Mouse (Mus musculus): ENCODE data around the gene Nek6.

Gene Nek6

DNA sequence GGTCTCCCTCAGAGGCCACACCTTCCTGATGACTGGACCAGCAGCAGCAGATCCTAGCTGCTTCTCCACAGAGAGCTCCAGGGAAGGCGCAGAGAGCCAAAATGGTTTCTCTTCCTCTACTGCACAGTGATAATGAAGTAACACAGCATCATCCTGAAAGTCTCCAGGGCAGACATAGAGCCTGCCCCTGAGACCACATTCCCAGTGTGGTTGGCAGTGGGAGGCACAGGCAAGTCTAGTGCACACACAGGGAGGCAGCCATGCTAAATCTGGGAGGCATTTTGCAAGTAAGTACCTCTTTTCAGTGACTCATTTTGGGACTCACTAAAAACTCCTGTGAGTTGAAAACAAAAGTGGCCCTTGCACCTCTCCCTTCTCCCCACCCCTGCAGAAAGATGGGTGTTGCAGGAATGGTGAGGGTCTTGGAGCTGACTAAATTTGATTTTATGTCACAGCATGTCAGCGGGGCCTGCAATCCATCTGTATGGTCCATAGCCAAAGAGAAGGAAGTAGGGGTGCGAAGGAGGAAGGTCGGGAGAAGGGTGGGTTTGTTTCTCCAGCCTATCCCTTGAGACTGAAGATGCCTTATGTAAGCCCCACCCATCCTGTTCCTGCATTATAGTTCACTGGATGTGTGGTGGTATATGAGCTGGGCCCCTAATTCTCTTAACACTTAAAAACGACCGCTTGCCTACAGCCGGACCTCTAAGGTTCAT lies 2.3 kb upstream of the Nek6 start:
- no peak for DNase-seq (ENCODE audit: low spot score)

DNA sequence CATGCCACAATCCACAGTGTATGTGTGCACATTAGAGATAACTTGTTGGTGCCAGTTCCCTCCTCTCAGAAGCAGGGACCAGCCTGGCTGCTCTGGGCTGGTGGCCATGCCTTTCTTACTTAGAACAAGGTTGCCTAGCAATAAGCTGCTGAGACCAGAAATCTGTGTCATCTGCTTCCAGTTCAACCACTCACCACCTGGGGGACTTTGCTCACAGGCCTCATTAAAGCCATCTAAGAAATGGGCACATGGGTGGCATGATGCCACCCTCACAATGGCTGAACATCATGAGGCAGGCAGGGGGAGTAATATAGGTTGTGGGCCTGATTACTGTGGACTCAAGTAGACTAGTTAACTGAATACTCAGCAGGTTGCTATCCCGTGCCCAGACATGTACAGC lies 1.3 kb upstream of the Nek6 start:
- no peak for DNase-seq (ENCODE audit: low spot score)

DNA sequence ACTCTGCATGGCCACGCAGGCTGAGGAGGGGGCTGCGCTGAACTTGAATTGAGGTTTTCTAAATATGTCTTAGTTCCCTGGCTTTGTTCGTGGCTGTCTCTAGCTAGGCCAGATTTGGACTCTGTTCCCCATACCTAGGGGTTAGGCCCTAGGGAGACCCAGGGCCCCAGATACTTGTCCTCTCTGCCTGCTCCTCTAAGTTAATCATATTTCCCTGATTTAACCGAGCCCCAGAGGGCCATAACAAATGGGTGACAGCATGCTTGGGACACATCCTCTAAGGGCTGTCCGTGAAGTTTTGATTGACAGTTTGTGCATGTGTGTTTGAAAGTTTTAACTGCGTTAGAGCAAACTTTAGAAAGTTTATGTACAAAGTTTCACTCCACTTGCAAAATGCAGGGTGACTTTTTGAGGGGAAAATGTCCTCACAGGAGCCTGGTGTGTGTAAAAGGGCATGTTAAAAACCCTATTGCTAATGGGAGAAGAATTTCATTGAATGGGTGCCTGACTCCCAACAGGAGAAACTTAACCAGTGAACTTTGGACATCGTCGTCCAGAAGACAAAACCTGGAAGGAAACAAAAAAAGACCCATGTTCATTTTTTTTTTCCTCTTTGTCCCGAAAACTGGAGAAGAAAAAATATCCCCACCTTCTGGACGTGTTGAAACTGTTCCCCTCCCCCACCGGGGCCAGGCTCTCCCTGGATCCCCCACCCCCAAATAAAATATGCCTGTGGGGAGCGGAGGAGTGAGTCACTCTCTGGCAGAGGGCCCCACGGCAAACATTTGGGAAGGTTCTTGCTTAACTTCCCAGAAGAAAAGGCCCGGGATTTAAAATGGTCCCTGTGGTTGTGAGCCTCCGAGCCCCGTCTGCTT lies 1.1 kb downstream of the Nek6 start:
- DNase-seq (ENCODE audit: low spot score), result peak; percentile 71

DNA sequence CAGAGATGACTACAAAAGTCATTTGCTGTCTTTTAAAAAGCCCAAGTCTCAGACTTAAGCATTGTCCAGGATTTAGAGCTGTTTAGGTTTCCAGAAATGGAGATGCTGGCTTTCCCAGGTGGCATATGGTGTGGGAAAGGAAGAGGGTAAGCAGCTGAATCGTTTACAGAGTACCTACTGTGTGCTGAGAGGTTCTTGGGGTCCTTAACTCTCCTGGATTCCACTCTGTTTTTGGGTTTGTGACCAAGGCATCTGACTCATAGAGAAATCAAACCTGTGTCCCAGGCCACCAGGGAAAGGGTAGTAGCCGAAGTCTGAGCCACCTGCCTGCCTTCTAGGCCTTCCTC lies 1.7 kb downstream of the Nek6 start:
- DNase-seq (ENCODE audit: low spot score), result no peak

DNA sequence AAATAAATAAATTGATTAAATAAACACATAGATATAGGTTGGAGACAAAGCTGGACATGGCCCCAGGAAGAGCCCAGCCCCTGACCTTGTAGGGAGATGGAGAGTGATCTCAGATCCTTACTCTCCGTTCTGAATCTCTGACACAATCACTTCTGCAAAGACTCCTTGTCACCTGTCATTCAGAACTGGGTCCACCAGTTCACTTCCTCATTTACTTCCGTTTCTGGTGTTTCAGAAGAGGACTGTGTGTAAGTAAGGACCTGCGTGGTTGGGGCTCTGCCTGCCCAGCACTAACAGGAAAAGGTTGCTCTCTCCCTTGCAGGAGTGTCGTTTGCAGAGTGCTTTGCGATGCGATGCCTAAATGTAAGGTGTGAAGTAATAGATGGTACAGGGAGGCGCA lies 3.0 kb downstream of the Nek6 start:
- no peak for DNase-seq (ENCODE audit: low spot score)

DNA sequence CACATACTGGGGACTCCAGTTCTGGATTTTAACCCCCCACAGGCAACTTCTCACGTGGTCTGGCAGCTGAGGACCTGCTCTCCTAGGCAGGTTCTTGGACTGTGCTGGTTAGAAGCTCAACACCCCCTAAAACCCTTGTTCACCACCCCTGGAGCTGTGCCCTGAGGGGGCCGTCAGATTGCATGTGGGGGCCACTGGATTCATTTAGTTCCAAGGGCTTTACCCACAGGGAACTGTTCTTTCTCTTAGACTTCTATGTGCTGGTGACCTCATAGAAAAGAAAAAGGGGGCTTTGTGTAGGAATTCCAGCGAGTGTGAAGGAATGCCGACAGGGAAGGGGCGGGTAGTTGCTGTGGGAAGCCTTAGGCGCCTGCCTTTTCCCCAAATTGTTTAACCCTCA lies 4.0 kb downstream of the Nek6 start:
- no peak for DNase-seq (ENCODE audit: low spot score)

DNA sequence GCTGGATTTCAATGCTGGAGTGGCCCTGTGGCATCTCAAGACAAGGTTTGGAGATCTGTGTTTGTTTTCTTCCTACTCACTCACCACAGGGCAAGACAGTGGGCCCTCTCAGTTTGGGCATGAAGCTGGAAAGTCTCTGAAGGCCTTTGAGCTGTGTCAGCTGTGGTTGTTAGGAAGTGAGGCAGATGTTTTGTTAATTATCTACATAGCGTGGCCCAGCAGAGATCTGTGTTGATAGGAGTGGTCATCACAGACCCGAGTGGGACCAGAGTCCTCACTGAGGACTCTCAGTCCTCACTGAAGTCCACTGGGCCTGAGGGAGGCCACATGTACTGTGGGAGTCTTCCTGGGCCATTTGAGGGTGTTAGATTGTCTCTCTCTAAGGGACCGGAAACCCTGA lies 5.0 kb downstream of the Nek6 start:
- no peak for DNase-seq (ENCODE audit: low spot score)

DNA sequence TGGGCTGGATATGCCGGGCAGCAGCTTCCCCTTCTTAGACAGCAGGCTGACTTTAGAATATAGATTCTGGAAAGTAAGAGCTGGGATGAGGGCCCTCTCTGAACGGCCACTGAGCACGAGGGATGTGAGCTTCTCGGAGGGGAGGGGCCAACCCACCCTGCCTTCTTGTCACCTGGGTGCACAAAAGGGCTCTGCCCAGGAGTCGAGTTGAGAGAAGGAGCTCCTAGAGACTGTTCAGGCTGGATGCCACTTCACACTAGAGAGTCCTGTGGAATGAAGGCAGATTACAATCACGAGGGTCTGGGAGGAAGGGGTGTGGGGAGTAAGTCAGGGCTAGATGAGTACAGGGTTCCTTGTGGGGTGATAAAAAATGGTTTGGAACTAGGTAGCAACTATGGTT lies 5.6 kb downstream of the Nek6 start:
- DNase-seq (ENCODE audit: low spot score), result no peak

DNA sequence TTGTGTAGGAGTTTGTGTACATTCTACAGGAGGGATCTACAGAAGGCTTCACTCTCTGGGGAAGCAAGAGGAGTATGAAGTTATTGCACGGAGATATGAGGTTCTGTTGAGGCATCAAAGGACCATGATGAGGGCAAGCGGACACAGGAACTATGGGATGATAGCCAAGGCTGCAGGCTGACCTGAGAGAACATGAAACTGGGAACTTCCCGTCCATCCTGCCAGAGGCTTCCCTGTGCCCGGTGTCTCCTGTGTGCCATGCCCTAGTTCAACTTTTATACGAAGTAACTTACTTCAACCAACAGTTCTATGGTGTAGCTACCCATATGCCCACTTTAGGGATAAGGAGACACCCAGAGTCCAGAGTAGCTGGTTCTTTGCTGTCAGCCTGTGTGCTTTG lies 7.3 kb downstream of the Nek6 start:
- no peak for DNase-seq (ENCODE audit: low spot score)

DNA sequence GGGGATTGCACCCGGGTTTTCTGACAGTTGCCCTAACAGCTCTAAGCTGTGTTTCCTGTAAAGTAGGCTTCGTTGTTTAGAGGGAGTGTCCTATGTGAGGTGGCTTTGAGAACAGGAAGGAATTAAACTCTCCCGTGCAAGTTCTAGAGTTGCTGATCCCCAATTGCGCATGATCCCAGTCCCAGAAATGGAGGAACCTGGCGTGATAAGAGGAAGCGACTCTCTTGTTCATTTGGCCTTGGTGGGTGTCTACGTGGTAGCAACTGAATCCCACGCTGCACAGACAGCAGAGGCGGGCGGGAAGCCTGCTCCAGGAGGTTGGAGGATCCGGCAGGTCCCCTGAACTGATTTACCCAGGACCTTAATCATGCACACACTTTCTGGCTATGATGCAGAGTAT lies 8.5 kb downstream of the Nek6 start:
- DNase-seq (ENCODE audit: low spot score), result no peak

DNA sequence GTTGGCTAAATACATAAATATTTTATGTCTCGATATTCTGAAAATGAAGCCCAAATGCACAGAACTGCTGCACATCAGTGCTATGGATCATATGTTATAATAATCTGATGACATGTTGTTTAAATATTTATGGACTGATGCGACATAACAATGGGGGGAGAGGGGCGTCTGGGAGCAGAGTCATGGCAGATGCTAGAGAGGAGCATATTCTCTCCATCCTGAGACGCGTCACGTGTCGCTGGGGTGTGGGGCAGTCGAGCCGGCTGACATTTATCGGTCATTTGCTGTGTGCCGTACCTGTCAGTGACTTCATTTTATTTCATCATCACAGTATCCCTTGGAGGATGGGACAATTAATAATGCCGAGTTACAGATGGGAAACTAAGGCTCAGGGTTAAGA lies 10.2 kb downstream of the Nek6 start:
- no peak for DNase-seq (ENCODE audit: low spot score)

DNA sequence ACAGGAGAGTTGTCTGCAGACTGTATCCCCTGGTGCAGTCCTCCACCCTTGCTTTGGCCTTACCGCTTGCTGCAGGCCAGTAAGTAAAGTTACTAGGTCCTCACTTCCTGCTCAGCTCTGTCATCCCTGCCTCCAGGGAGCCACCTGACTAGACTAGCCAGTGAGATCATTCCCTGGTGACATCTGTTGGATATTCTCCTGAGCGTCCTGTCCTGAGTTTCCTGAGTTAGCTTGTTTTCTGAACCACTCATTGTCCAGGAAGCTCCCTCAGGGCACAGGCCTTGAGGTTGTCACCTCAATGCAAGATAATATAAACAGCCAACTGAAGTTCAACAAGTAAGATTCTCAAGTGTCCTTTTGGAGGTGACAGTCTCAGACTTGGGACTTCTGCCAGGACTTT lies 10.9 kb downstream of the Nek6 start:
- DNase-seq (ENCODE audit: low spot score), result no peak

DNA sequence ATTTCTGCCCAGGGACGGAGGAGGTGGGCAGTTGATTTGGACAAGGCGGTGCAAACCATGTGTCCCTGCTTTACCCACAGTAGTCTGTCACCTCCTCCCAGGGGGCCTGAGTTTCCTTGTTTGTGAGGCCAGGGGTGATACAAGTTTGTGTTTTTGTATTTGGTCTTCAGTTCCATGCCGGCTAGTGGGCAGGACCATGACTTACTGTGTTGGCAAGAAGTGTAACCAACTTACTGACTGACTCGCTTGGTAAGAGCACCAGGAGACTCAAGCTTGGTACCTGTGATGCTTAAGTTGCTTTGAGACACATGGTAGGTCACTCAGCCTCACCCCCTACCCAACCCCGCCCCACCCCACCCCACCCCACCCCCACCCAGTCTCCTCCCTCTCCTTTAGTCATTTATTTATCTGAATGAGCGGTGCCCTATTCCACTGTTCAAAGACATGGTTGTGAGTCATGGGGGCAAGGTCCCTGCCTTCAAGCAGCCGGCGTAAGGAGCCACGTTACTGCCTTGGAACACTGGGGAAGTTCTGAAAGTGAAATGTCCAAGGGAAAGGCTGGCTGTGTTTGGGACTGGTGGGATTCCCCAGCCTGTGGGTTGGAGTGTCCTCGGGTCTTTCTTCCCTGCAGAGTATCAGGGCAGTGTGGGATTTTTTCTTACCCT lies 12.5 kb downstream of the Nek6 start:
- no peak for DNase-seq (ENCODE audit: low spot score)

DNA sequence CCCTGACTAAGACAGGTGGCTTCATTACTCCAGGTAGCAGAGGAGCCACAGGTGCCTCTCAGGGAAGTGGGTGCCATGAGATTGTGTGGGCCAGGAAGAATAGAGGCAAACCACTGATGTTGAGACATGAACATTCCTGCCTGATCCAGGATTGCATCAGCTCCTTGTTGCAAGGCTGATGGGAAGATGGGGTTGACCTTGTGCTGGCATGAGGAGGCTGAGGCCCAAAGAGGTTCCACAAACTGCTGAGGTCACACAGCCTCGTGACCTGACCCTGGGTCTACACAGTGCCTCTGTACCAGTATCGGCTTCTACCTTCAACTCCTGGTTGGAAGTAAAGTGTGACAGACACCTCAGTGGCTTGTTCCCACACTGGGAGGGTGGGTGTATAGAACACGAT lies 13.6 kb downstream of the Nek6 start:
- DNase-seq (ENCODE audit: low spot score), result no peak

DNA sequence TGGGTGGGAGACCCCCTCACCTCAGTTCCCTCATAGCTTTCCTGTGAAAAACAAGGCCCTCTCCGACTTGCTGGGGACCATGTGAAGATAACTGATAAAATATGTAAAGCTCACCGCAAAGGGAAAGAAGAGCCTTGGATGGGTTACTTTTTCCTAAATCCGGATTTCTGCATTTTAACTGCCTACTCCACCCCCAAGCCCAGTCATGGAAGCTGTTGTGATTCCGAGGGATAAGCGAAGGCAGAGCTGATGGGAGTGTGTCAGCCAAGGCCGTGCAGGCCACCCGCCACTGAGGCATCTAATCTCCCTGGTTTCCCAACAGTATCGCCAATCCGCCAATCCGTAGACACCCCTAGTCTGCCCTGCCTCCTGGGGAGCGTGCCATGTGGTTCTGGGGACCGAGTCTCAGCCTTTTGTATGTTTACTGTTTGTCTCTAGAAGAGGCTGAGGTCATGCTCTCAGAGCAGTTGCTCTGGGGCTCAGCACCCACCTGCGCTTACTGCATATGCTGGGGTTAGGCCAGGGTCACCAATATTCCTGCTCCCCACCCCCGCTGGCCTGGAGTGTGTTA lies 18.2 kb downstream of the Nek6 start:
- no peak for DNase-seq (ENCODE audit: low spot score)

DNA sequence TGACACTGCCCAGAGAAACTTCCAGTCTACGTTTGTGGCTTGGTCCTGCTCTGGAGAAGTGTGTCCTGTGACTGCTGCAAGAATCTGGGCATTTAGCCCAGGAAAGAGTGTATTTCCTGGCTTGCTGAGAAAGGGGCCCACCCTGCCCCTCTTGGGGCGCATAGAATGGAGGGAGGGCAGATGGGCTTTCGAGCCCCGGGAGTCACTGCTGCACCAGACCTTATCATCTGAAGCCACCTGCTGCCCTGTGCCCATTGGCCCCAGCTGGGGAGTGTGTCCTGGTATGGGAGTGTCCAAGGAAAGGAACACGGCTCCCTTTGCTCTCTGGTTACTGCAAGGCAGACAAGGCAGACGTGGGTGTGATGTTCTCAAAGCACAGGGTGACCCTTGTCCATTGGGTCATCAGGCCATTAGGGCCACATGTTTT lies 19.5 kb downstream of the Nek6 start:
- no peak for DNase-seq (ENCODE audit: low spot score)

DNA sequence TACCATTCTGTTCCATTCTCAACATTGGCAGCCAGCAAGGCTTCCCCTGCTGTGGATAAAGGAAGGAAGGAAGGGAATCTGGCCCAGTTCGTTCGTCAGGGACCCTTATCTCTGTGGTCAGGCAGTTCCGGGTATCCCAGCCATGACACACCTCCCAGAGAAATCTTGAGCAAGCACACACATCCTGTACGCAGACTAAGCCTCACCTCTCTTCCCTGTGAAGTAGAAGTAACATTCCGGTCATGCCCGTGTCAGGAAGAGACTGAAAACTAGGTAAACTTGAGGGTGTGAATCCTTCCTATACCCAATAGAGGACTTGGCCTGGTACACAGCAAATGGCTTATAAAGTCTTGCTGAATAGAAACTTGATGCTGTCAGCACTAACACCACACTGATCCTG lies 21.9 kb downstream of the Nek6 start:
- no peak for DNase-seq (ENCODE audit: low spot score)

DNA sequence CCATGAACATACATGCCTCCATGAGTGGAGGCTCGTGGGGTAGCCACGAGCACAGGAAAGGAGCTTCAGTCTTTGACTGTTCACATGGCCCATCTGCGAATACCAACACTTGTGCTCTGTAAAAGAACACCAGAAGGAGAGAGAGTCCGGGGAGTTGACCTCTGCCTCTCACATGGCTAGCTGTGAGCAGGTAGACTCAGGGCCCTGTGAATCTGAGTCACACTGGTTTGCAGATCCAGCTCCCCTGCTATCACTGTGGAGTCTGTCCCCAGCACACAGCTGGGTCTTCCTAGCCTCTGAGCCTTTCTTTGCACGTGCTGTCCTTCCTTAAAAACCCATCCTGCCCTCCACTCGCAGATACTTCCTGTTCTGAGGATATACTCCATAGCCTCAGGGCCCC lies 22.3 kb downstream of the Nek6 start:
- DNase-seq (ENCODE audit: low spot score), result no peak

DNA sequence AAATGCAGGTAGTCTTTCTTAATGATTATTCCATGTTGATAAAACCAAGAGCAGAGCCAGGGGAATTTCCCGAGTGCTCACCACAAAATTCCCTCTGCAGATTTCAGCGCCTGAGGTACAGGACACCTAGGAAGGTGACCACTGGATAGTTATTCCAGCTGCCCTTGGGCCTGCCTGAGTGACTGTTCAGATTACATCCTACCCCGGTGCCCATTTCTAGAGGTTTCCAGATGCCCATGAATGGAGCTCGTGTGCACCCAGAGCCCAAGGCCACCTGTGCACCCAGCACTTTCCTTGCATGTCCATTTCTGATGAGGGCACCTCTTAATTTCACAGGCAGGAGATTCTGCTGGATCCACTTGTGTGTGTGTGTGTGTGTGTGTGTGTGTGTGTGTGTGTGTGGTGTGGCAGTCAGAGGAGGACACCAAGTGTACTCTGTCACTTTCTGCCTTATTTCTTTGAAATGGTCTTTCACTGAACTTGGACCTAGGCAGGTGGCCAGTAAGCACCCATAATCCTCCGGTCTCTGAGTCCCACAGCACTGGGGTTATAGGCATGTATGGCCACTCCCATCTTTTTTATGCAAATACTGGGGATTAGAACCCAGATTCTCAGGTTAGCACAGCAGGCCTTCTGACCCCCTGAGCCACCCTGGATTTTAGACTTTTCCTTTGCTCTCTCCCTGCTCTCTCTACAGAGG lies 22.9 kb downstream of the Nek6 start:
- DNase-seq (ENCODE audit: low spot score), result no peak

DNA sequence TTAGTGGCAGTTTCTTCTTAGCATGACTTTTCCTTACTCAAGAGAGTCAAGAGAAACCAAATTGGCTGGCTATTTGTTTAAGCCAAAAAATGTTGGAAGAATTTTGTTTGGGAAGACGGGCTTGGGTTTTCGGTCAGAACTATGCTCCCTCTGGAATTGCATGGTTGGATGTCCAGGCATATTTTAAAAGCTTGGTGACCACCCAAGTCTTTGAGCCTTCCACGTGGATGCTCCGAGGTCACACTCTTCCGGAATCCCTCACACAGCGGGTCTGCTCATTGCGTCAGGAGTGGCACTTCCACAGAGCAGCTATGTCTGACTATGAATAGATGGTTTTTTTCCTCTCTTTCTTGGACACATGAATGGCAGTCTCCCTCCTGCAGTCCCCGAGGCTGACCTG lies 23.6 kb downstream of the Nek6 start:
- no peak for DNase-seq (ENCODE audit: low spot score)

DNA sequence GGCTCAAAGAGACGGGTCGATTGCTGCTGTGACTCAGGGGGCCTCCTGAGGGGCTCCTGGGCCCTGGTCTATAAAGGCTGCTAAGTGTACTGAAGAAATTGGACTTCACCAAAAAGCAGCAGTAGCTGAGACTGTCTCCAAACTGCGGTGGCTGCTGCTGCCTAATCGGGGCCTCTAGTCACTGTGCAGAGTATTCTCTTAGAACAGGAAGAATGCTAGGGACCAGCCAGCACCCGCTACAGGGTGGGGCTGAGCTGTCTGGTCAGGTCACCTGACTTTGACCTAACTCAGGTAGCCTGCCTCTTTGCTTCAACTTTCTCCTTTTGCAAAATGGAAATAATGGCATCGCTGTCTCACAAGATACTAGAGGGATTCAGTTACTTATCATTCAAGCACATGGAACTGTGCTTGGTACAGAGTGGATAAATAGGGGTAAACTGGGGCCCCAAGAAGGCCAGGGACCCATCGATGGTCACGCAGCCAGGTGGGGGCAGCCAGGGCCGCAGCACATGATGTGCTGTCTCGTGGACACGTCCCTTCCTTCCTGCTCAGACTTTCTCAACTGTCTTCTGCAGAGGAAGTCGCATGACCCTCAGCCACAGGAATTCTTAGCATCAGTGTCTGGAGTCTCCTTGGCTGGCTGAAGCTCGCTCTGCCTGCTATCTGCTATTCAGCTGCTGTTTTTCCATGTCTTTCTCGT lies 24.2 kb downstream of the Nek6 start:
- DNase-seq (ENCODE audit: low spot score), result no peak

DNA sequence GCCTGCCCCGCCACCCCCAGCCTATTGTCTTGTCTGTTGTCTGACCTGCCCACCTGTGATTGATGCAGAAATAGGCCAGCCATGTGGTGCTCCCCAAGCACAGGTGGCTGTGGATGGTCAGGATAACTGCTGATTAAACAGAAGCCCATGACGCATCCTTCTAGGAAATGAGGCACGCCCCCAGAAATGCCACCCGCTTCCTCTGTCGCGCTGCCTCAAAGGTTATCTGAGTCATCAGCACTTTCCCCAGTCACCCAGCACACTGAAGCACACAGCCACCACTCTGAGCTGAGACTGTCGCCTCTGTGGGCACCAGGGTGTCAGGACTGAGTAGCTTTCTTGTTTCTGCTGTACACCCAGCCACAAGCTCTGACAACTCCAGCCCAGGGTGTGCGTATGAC lies 24.9 kb downstream of the Nek6 start:
- no peak for DNase-seq (ENCODE audit: low spot score)

Measured in testis, postnatal 10 days (tissue).